Mouse (Mus musculus) lung, adult 2 months (tissue): ENCODE results near the gene Hoxd10.

Experiments used
- CTCF ChIP-seq: fragments of 200-500 bp; IDR thresholded peaks from 2 replicates; pipeline ENCODE4 v1.5.1; 2011; ENCODE audit warnings: mild to moderate bottlenecking, low read length, control low read depth; ENCODE audit not compliant: insufficient read depth
- POLR2A ChIP-seq: fragments of 200-500 bp; IDR thresholded peaks from 2 replicates; pipeline ENCODE4 v1.6.1; 2011; ENCODE audit warnings: low read depth, mild to moderate bottlenecking, control low read depth, low read length, borderline replicate concordance; ENCODE audit errors: extremely low read depth

- TF ChIP-seq CTCF (no peak), POLR2A (no peak)
These were observed 6.7 kb downstream of the Hoxd10 start for GRCm38 (mm10) chr2:74698201-74699052.
